Mouse (Mus musculus): Measurements from ENCODE around the gene Tiam1.

GRCm38 (mm10) chr16:89980075-89980744 is 163.4 kb downstream of the Tiam1 start:
- TF ChIP-seq CTCF (IDR thresholded peaks at IDR 0.05; ENCODE audit: low read depth) (no peak), EP300 (IDR thresholded peaks at IDR 0.05; ENCODE audit: low read depth) (no peak)

All from liver, embryonic 14.5 days (tissue).